ENCODE assay signal across 10 mouse cellular contexts in genomic region chr11:82139492-82140094, GRCm38 (mm10). TPM values are rescaled to one million over a fixed set of nuclear protein-coding genes. Genes with fewer than 3 reads are reported as not detected.
DNase-seq lines count a peak whose midpoint lies in the region; ATAC-seq and TF ChIP-seq lines count a peak whose summit lies in the region.
"Had no signal": no experiment of that assay in that cellular context is flagged by ENCODE, and none has a peak within 500 bp of the region (broad histone marks: within the 10 kb centered on the region; RNA-seq: fewer than 3 reads in every experiment).

No protein-coding gene starts in this region.

- H3K27me3 ChIP-seq in forebrain, embryonic 14.5 days (replicated peaks; ENCODE audit: control insufficient read depth, insufficient read depth, low read length): no peaks in the 10 kb centered on the region
- H3K27me3 ChIP-seq in forebrain, embryonic 13.5 days: no peaks in the 10 kb centered on the region
- no peaks in the 10 kb centered on the region for H3K27me3 ChIP-seq in midbrain, embryonic 14.5 days (ENCODE audit: control insufficient read depth, insufficient read depth, low read length)
- H3K27me3 ChIP-seq in midbrain, embryonic 13.5 days: no peaks in the 10 kb centered on the region
- no peaks in the 10 kb centered on the region for H3K27me3 ChIP-seq in limb, embryonic 15.5 days
- peaks cover 4% of the 10 kb centered on the region; the same call in 1 of the 2 replicates for H3K27me3 ChIP-seq in stomach, embryonic 16.5 days (ENCODE audit: control insufficient read depth, insufficient read depth, low read length)

- no peak overlapping the region for H3K4me3 ChIP-seq in forebrain, embryonic 14.5 days (ENCODE audit: low read depth, low read length)
- no peak overlapping the region for H3K4me3 ChIP-seq in forebrain, embryonic 13.5 days
- no peak overlapping the region for H3K4me3 ChIP-seq in midbrain, embryonic 14.5 days (replicated peaks; ENCODE audit: low read depth, low read length)
- H3K4me3 ChIP-seq in midbrain, embryonic 13.5 days (replicated peaks): no peak overlapping the region
- no peak overlapping the region for H3K4me3 ChIP-seq in limb, embryonic 15.5 days
- no peak overlapping the region for H3K4me3 ChIP-seq in stomach, embryonic 16.5 days (replicated peaks; ENCODE audit: low read length)
- H3K4me3 ChIP-seq in left cerebral cortex, adult 2 months: no peak overlapping the region

- no peak overlapping the region for H3K4me2 ChIP-seq in forebrain, embryonic 14.5 days (ENCODE audit: low read length)
- no peak overlapping the region for H3K4me2 ChIP-seq in forebrain, embryonic 13.5 days
- H3K4me2 ChIP-seq in midbrain, embryonic 14.5 days (ENCODE audit: low read length): no peak overlapping the region
- H3K4me2 ChIP-seq in midbrain, embryonic 13.5 days (replicated peaks): no peak overlapping the region
- H3K4me2 ChIP-seq in limb, embryonic 15.5 days: no peak overlapping the region
- H3K4me2 ChIP-seq in stomach, embryonic 16.5 days (ENCODE audit: low read depth, low read length): no peak overlapping the region

- intact Hi-C loops in left cerebral cortex, adult 2 months (cut with DNase I): no loop called here

- H3K36me3 ChIP-seq in forebrain, embryonic 14.5 days (ENCODE audit: control insufficient read depth, insufficient read depth, low read length): no peaks in the 10 kb centered on the region
- no peaks in the 10 kb centered on the region for H3K36me3 ChIP-seq in forebrain, embryonic 13.5 days (ENCODE audit: poor library complexity, severe bottlenecking)
- no peaks in the 10 kb centered on the region for H3K36me3 ChIP-seq in midbrain, embryonic 14.5 days (ENCODE audit: control insufficient read depth, insufficient read depth, low read length)
- no peaks in the 10 kb centered on the region for H3K36me3 ChIP-seq in midbrain, embryonic 13.5 days
- H3K36me3 ChIP-seq in limb, embryonic 15.5 days: no peaks in the 10 kb centered on the region
- H3K36me3 ChIP-seq in stomach, embryonic 16.5 days (ENCODE audit: control insufficient read depth, insufficient read depth, low read length): no peaks in the 10 kb centered on the region

- no peak overlapping the region for H3K9ac ChIP-seq in forebrain, embryonic 14.5 days (ENCODE audit: low read length)
- H3K9ac ChIP-seq in forebrain, embryonic 13.5 days: no peak overlapping the region
- H3K9ac ChIP-seq in midbrain, embryonic 14.5 days (replicated peaks; ENCODE audit: low read length): no peak overlapping the region
- no peak overlapping the region for H3K9ac ChIP-seq in midbrain, embryonic 13.5 days (replicated peaks)
- no peak overlapping the region for H3K9ac ChIP-seq in limb, embryonic 15.5 days
- no peak overlapping the region for H3K9ac ChIP-seq in stomach, embryonic 16.5 days (ENCODE audit: low read length)

- WGBS in forebrain, embryonic 14.5 days: 80% methylated on average over 7 of the region's 7 CpGs
- WGBS in forebrain, embryonic 13.5 days: 78% methylated on average over 7 of the region's 7 CpGs
- WGBS in midbrain, embryonic 14.5 days: 76% methylated on average over 7 of the region's 7 CpGs
- 78% methylated on average over 7 of the region's 7 CpGs for WGBS in midbrain, embryonic 13.5 days
- WGBS in limb, embryonic 15.5 days: 24% methylated on average over 7 of the region's 7 CpGs
- 16% methylated on average over 7 of the region's 7 CpGs for WGBS in stomach, embryonic 16.5 days

- peak; percentile 1 for DNase-seq in forebrain, embryonic 14.5 days (ENCODE audit: low spot score)
- peak; percentile 23 for DNase-seq in midbrain, embryonic 14.5 days
- no peak for DNase-seq in left cerebral cortex, adult 2 months (ENCODE audit: extremely low spot score in 1 of 2, low spot score in 2 of 2)
- no peak for DNase-seq in spleen, postnatal 36 days (ENCODE audit: low spot score in 2 of 2)
- DNase-seq: adrenal gland, postnatal 10 days; gastrocnemius, postnatal 10 days had no signal

- no peaks in the 10 kb centered on the region for H3K9me3 ChIP-seq in forebrain, embryonic 14.5 days (replicated peaks; ENCODE audit: control insufficient read depth, low read length)
- no peaks in the 10 kb centered on the region for H3K9me3 ChIP-seq in forebrain, embryonic 13.5 days (replicated peaks)
- H3K9me3 ChIP-seq in midbrain, embryonic 14.5 days (ENCODE audit: control insufficient read depth, low read length): no peaks in the 10 kb centered on the region
- no peaks in the 10 kb centered on the region for H3K9me3 ChIP-seq in midbrain, embryonic 13.5 days
- no peaks in the 10 kb centered on the region for H3K9me3 ChIP-seq in limb, embryonic 15.5 days
- no peaks in the 10 kb centered on the region for H3K9me3 ChIP-seq in stomach, embryonic 16.5 days (replicated peaks; ENCODE audit: control insufficient read depth, low read length)

- no peaks in the 10 kb centered on the region for H3K4me1 ChIP-seq in forebrain, embryonic 14.5 days (ENCODE audit: control insufficient read depth, insufficient read depth, low read length)
- H3K4me1 ChIP-seq in forebrain, embryonic 13.5 days: no peaks in the 10 kb centered on the region
- H3K4me1 ChIP-seq in midbrain, embryonic 14.5 days (ENCODE audit: control insufficient read depth, insufficient read depth, low read length): no peaks in the 10 kb centered on the region
- no peaks in the 10 kb centered on the region for H3K4me1 ChIP-seq in midbrain, embryonic 13.5 days (replicated peaks)
- H3K4me1 ChIP-seq in limb, embryonic 15.5 days: peaks cover 6% of the 10 kb centered on the region; the same call in 1 of the 2 replicates
- 0 out of 2 replicates have a peak, but pooled peaks cover 4% of the 10 kb centered on the region for H3K4me1 ChIP-seq in stomach, embryonic 16.5 days (ENCODE audit: control insufficient read depth, insufficient read depth, low read length)

- ATAC-seq in forebrain, embryonic 14.5 days: no peak
- ATAC-seq in forebrain, embryonic 13.5 days: no peak
- ATAC-seq in midbrain, embryonic 14.5 days (ENCODE audit: low FRiP score, low TSS enrichment): no peak
- no peak for ATAC-seq in midbrain, embryonic 13.5 days
- 0 out of 2 replicates have a peak, but pooled peaks have one; percentile 65 for ATAC-seq in limb, embryonic 15.5 days (ENCODE audit: insufficient number of reproducible peaks, low FRiP score, low TSS enrichment, low read depth)
- peak; percentile 93 for ATAC-seq in stomach, embryonic 16.5 days (ENCODE audit: insufficient read depth, low FRiP score)

- TF ChIP-seq CTCF in left cerebral cortex, adult 2 months (IDR thresholded peaks at IDR 0.05): no peak

- H3K27ac ChIP-seq in forebrain, embryonic 14.5 days (ENCODE audit: low read depth, low read length): no peak overlapping the region
- H3K27ac ChIP-seq in forebrain, embryonic 13.5 days: no peak overlapping the region
- no peak overlapping the region for H3K27ac ChIP-seq in midbrain, embryonic 14.5 days (replicated peaks; ENCODE audit: low read depth, low read length)
- no peak overlapping the region for H3K27ac ChIP-seq in midbrain, embryonic 13.5 days
- peak overlapping the region; percentile 61 for H3K27ac ChIP-seq in limb, embryonic 15.5 days
- peak overlapping the region; percentile 65 for H3K27ac ChIP-seq in stomach, embryonic 16.5 days (ENCODE audit: low read length)
- no peak overlapping the region for H3K27ac ChIP-seq in left cerebral cortex, adult 2 months

RNA-seq across cellular contexts. Expression of gene Ccl8, which starts 24.6 kb away (rescaled TPM):
- polyA plus RNA-seq in forebrain, embryonic 14.5 days (2014; fragmentation: Nextera tagmentation; extraction: Ambion mirVana): not detected in 2 replicates
- polyA plus RNA-seq in forebrain, embryonic 13.5 days (2015; fragmentation: Nextera tagmentation; extraction: Ambion mirVana): not detected in 2 replicates
- polyA plus RNA-seq in midbrain, embryonic 14.5 days (2014; fragmentation: Nextera tagmentation; extraction: Ambion mirVana): not detected in 2 replicates
- polyA plus RNA-seq in midbrain, embryonic 13.5 days (2015; fragmentation: Nextera tagmentation; extraction: Ambion mirVana): not detected in 2 replicates
- polyA plus RNA-seq in limb, embryonic 15.5 days (2015; fragmentation: Nextera tagmentation; extraction: Ambion mirVana): not detected in 2 replicates
- not detected in 2 replicates for polyA plus RNA-seq in stomach, embryonic 16.5 days (2015; fragmentation: Nextera tagmentation; extraction: Ambion mirVana)
- not detected for total RNA-seq in left cerebral cortex, adult 2 months (2021)
- total RNA-seq: adrenal gland, postnatal 10 days had no signal

RNA-seq across cellular contexts. Expression of gene Ccl12, which starts 37.9 kb away (rescaled TPM):
- polyA plus RNA-seq in forebrain, embryonic 14.5 days (2014; fragmentation: Nextera tagmentation; extraction: Ambion mirVana): 1.7 and 1.8 TPM in 2 replicates
- 0.37 and 0.57 TPM in 2 replicates for polyA plus RNA-seq in forebrain, embryonic 13.5 days (2015; fragmentation: Nextera tagmentation; extraction: Ambion mirVana)
- polyA plus RNA-seq in midbrain, embryonic 14.5 days (2014; fragmentation: Nextera tagmentation; extraction: Ambion mirVana): 6.2 TPM in 1 of 2 replicates, not detected in the other
- polyA plus RNA-seq in midbrain, embryonic 13.5 days (2015; fragmentation: Nextera tagmentation; extraction: Ambion mirVana): 0.70 and 1.9 TPM in 2 replicates
- 6.3 TPM in 2 replicates for polyA plus RNA-seq in limb, embryonic 15.5 days (2015; fragmentation: Nextera tagmentation; extraction: Ambion mirVana)
- polyA plus RNA-seq in stomach, embryonic 16.5 days (2015; fragmentation: Nextera tagmentation; extraction: Ambion mirVana): 1.7 and 3.3 TPM in 2 replicates
- not detected for total RNA-seq in left cerebral cortex, adult 2 months (2021)

Comparison
In these comparisons a context has a peak if more than half of its experiments do, and no peak if none do; other contexts are left out.
1. ATAC-seq: peak in limb, embryonic 15.5 days (single experiment) and stomach, embryonic 16.5 days (single experiment); none in forebrain, embryonic 14.5 days (single experiment), forebrain, embryonic 13.5 days (single experiment), midbrain, embryonic 14.5 days (single experiment) and midbrain, embryonic 13.5 days (single experiment).
2. DNase-seq: peak in forebrain, embryonic 14.5 days (single experiment) and midbrain, embryonic 14.5 days (single experiment); none in left cerebral cortex, adult 2 months (0 of 2) and spleen, postnatal 36 days (0 of 2).
3. H3K27ac ChIP-seq: peak in limb, embryonic 15.5 days (single experiment) and stomach, embryonic 16.5 days (single experiment); none in forebrain, embryonic 14.5 days (single experiment), forebrain, embryonic 13.5 days (single experiment), midbrain, embryonic 14.5 days (single experiment), midbrain, embryonic 13.5 days (single experiment) and left cerebral cortex, adult 2 months (single experiment).